Mouse (Mus musculus): Measurements from ENCODE around the gene S1pr1.

GRCm38 (mm10) chr3:115673663-115674157 is 41.2 kb downstream of the S1pr1 start:
- no peak for TF ChIP-seq POLR2A (IDR thresholded peaks at IDR 0.05; ENCODE audit: borderline replicate concordance, insufficient read depth, low read length)
- TF ChIP-seq CTCF (IDR thresholded peaks at IDR 0.05; ENCODE audit: borderline replicate concordance, insufficient read depth, low read depth, low read length), result no peak
